Mouse (Mus musculus) cerebellum, adult 18-20 months (tissue): ENCODE results near the gene Fam169b.

Source experiments
- DNase-seq, 2 experiments: peaks; one replicate each; pipeline ENCODE4 v3.0.0; 2021

Fam169b gene

GRCm38 (mm10) chr7:68273515-68273914, at the start of gene Fam169b:
TSS of gene Fam169b (plus strand) at chr7:68273839.
- DNase-seq = no peak

- DNase-seq = no peak
These were observed 49.6 kb upstream of the Fam169b start for GRCm38 (mm10) chr7:68224006-68224405.

GRCm38 (mm10) chr7:68225427-68226054, 48.1 kb upstream of the Fam169b start:
- peak in 1 of 2 experiments; percentile 33 for DNase-seq

- DNase-seq = no peak
These were observed 46.6 kb upstream of the Fam169b start for GRCm38 (mm10) chr7:68227021-68227420.

- no peak for DNase-seq
These were observed 46.0 kb upstream of the Fam169b start for GRCm38 (mm10) chr7:68227621-68228020.

GRCm38 (mm10) chr7:68228491-68228890, 45.1 kb upstream of the Fam169b start:
- no peak for DNase-seq

GRCm38 (mm10) chr7:68230831-68231230, 42.8 kb upstream of the Fam169b start:
- DNase-seq = no peak

GRCm38 (mm10) chr7:68232521-68232920, 41.1 kb upstream of the Fam169b start:
- DNase-seq = no peak

- no peak for DNase-seq
These were observed 39.9 kb upstream of the Fam169b start for GRCm38 (mm10) chr7:68233619-68234223.

- no peak for DNase-seq
These were observed 36.8 kb upstream of the Fam169b start for GRCm38 (mm10) chr7:68236817-68237216.

GRCm38 (mm10) chr7:68239220-68239827, 34.3 kb upstream of the Fam169b start:
- no peak for DNase-seq

GRCm38 (mm10) chr7:68241205-68241604, 32.4 kb upstream of the Fam169b start:
- no peak for DNase-seq

- DNase-seq = no peak
These were observed 28.0 kb upstream of the Fam169b start for GRCm38 (mm10) chr7:68245681-68246080.

- no peak for DNase-seq
These were observed 27.4 kb upstream of the Fam169b start for GRCm38 (mm10) chr7:68246249-68246648.

GRCm38 (mm10) chr7:68250411-68250810, 23.2 kb upstream of the Fam169b start:
- no peak for DNase-seq

GRCm38 (mm10) chr7:68250902-68251301, 22.7 kb upstream of the Fam169b start:
- DNase-seq = no peak

- no peak for DNase-seq
These were observed 15.9 kb upstream of the Fam169b start for GRCm38 (mm10) chr7:68257767-68258166.

GRCm38 (mm10) chr7:68258326-68259150, 15.1 kb upstream of the Fam169b start:
- DNase-seq = no peak

- no peak for DNase-seq
These were observed 14.0 kb upstream of the Fam169b start for GRCm38 (mm10) chr7:68259523-68260081.

GRCm38 (mm10) chr7:68262612-68263200, 10.9 kb upstream of the Fam169b start:
- no peak for DNase-seq

GRCm38 (mm10) chr7:68263346-68264027, 10.2 kb upstream of the Fam169b start:
- no peak for DNase-seq

GRCm38 (mm10) chr7:68264028-68264453, 9.6 kb upstream of the Fam169b start, which contains the start of gene Pgpep1l:
TSS of gene Pgpep1l (minus strand) at chr7:68264233.
- peak in 1 of 2 experiments; percentile 11 for DNase-seq
